Mouse (Mus musculus) thymus, postnatal 14 days (tissue): ENCODE measurements at regions not wholly inside any gene's neighbourhood (a gene's known extent, or its start where the extent isn't known, plus 50 kb on each side); places are given as distances from the start of the nearest gene placed in this dataset.

Experiments
- DNase-seq: peaks from one replicate; pipeline ENCODE4 v3.0.0; 2021

DNA sequence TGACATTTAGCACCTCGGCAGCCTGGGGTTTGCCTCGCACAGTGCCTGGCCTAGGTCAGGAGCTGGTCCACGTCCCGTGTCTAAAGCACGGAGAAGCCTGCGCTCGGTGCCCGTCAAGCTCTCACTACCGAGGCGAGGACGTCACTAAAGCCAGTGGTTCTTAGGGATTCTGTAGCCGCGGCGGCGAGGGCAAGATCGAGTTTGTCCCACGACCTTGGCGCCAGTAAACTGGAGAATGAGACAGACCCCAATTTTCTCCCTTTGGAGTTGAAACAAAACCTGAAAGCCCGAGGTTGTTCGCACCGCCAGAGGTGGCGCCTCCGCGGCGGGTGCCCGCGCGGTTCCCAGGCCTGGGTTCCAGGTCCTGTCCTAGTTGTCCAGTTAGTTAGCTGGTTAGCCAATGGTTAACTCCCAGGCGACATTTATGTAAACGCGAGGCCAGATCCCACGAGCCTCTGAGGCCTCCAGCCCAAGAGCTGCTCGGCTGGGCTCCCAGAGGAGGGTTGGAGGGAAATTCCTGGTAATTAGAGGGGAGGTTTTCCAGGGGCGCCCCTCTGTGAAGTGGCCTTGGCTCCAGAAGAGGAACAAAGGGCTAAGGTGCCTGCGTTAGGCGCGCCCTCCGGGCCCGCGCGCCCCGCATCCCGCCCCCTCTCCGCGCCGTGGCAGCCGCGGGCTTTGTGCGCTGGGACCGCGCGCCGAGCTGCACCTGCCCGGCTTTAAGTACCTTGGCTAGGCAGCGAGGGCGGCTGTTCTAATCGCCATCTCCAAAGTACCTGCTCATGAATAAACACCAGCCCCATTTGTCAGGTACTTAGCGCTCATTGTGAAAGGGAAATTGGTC lies 74.0 kb downstream of the Rhcg start:
- no peak for DNase-seq

DNA sequence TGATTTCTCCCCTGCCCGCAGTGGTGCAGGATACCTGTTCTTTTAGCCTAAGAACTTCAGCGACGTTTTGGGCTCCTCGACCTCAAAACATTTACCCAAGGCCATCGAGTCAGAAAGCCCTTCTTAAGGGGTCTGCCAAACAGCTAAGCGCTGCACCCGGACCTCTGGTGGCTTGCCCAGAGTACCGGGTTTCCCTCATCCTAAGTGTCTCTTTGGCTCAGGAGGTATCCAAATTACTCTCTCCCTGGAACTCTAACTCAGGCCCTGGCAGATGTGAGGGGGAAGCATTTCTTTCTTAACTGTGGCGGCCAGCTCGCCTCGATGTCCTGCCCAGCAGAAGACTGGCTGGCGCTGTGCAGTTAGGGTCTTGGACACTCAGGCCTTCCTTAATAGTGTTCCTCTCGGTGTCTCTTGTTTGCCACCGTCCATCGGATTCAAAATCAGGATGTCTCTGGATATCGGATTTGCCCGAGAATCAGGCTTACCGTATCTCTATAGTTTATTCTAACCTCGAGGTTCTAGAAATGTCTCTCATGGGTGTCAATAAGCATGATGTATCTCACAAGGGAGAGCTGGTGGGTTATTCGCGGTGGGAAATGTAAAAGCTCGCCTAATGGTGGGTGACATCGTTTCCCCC lies 75.0 kb downstream of the Rhcg start:
- DNase-seq, result no peak

DNA sequence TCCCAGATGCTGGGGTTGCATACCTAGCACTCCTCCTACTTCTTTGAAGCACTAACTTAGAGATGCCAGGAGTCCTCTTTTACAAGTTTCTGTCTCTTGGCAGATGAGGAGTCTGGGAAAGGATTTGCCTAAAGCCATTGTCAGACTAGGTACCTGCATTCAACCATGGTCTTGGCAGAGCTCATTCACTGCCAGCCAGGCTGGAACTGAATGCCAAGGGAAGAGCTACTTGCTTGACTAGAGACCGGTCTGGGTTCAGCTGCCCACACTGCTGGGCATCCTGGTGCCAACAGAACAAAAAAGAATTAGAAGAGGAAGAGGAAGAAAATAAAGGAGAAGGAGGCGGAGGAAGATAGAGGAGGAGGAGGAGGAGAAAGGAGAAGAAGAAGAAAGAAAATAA lies 74.1 kb upstream of the Polg start:
- DNase-seq, result no peak

DNA sequence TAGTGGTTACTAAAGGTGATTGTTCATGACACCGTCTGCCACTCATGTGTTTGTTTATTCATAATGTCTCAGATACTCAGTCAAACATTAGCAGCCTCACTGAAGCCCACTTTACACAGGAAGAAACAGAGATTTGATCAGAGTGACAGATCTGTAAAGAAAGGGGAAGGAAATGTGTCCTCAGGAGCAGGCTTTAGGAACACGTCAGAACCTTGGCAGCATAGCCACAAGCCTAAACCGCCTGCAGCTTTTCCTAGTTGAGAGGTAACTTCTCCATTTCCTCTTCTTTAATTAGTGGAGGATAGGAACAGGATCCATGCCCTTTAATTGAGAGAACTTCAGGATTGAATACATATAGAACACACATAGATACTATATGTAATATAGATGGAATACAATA lies 73.3 kb upstream of the Polg start:
- DNase-seq, result no peak

DNA sequence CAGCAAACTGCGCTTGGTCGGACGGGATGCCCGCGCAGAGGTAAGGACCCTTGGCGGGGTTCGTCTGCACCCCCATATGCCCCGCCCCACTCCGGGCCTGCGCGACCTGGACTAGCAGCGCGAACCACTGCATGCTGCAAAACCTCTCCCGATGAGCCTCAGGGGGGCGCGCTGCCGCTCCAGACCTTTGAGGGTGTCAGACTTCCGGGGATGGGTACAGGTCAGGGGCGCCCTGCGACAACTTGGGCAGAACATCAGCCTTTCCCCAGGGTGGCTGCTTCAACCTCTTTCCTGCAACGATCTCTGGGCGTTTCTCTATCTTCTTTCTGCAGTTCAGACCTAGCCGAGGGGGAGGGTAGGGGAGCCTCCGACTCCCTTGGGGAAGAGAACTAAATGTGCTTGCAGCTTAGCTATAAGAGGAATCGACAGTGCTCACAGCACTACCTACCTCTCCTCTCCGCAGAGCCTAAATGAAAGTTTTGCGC lies 70.0 kb upstream of the Polg start:
- peak; percentile 61 for DNase-seq

DNA sequence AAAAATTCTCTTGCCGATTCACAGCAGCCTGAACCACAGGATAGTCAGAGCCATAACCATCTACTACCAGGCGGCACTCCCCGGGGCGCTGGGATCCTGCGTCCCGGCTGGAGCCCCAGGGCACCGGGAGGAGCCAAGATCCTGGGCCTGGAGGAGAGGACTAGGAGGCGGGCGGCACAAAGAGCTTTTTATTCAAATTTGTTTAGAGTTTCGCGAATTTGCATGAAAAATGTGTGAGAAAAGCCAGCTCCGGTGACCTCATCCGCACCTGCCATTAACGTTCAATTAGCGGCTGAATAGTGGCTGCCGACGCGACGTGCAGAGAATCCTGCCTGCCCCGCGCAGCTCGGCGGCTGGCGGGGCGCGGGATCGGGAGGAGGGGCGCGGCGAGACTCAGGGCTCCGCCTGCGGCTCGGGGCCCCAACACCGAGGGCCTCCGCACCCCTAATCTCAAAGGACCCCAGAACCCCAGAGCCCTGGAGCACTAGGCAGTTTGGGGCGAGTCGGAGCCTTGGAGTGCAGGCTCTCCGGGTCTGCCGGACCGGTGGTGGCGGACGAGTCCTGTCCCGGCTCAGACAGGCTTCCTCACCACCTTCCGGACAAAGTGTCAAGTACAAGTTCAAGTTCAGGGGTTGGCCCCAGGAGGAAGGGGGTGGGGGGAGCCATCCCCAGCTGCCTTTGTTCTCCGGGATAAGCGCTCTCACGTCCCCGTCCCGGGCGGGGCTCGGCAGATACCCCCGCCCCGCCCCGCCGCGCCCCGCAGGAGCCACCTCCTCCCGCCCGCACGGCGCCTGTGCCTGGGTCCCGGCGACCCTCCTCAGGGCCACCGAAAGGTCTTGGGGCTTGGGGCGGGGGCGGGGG lies 69.3 kb upstream of the Polg start:
- peak; percentile 46 for DNase-seq

DNA sequence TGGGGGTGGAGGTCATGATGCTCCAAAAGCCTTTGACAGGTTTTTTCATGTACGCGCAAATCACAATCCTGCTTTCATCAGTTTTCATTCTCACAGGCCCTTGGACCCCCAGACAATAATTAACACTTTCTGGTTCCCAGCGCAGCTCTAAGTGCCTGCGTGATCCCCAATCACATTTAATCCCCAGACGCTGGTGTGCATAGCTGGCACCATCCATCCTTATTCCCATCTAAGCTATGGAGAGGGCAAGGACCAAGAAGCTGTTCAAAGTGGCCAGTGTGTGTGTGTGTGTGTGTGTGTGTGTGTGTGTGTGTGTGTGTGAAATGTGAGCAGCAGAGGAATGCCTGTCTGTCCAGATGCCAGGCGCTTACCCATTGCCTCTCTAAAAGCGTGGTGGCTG lies 68.7 kb upstream of the Polg start:
- DNase-seq, result no peak

DNA sequence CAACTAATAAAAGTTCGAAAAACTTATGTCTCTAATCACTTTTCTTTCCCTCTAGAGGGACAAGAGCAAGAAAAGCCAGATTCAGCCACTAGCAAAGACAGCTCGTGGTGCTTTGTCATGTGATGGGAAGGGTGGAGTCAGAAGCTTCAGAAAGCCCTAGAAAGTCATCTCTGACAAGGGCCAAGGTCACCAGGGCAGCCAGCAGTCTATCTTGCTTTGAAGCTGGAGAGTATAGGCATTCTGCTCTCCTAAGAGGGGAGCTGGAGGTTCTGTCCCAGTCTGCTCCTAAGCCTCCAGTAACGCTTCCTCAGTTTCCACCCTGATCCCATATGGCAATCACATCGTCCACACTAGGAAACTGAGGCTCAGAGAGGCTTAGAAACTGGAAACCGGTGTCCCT lies 68.2 kb upstream of the Polg start:
- DNase-seq, result no peak

DNA sequence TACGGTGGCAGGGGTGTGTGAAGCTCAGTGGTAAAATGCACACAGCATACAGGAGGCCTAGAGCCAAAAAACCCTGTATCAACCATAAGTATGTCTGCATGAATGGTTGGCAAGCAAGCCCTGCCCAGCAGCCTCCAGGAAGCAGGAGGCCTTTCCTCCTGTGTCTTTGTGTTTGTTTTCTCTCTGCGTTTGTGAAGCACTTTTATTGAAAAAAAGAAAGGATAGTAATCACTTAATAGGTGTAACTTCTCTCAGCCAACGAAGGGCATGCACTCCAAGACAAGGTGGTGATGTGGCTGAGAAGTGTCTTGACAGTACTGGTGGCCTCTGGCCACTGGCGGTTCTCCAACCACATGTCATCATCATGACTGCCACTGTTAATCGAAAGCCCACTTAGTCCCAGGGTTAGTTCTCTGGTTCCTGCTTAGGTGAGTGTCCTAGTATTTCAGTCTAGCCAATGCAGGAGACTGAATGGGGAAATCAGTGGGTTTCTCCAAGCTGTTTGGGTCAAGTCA lies 66.5 kb upstream of the Polg start:
- DNase-seq, result no peak

DNA sequence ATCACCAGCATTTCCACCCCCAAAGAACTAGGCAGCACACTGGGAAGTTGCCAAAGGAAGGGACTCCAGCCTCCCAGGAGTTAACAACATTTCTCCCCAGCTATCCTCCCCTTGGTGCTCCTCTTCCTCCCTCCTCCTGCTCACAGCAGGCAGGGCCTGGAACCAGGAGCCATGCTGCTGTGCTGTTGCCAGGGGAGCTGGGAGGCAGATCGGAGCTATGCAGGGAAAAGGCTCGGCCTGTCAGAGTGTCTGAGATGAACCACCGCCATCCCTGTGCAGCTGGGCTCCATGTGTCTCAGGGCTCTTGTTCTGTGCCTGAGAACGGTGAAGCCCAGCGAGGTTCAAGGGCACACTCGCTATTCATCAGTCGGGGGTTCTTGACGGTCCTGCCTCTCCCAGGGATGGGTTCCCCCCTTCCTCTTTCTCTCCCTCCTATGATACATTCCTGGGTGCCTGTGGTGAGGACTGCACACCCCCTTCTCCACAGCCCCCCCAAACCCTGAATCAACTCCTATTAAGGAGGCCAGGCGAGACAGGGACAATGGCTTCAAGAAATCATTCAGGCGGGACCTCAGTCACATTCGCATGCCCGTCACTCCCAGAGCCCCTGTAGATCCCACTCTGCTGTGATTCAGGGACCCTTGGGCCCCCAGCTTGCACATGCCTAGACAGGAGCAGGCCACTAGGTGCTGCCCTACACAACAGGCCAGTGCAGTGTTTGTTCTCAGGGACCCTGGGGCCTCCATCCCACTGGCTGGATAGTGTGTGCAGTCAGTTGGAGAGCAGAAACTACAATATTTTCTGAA lies 65.6 kb upstream of the Polg start:
- no peak for DNase-seq

DNA sequence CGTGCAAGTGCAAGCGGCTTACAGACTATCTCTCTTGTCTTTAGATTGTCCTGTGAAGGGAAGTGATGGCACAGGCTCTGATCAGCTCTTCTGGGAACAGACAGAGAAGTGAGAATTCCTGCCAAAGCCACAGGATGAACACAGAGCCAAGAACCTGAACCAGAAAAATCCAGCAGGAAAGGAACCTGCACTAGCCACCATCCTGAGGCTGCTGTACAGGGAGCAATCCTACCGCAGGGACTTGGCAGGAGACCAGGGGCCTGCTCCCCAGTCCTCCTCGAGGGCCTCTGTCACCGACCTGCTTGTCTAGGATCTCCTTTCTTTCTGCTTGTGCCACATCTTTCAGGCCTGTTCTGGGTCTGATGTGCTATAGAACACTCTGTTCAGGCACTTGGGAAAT lies 65.0 kb upstream of the Polg start:
- no peak for DNase-seq

DNA sequence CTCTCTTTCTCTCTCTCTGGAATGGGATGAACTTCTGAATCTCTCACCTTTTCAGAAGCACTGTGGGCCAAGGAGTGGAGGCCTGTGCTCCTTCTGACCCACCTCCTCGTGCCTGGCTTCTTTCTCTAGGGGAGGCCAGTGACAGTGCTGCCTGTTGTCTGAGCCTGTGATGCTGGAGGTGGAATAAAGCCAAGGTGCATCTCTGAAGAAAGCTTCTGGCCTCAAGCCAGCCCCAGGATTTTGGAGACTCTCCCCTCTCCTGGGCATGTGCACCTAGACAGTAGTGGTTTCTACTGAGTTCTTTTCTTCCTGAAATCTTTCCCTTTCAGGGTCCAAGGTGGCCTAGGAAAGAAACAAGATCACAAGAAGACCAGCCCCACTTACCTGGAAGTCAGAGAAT lies 63.3 kb upstream of the Polg start:
- no peak for DNase-seq

DNA sequence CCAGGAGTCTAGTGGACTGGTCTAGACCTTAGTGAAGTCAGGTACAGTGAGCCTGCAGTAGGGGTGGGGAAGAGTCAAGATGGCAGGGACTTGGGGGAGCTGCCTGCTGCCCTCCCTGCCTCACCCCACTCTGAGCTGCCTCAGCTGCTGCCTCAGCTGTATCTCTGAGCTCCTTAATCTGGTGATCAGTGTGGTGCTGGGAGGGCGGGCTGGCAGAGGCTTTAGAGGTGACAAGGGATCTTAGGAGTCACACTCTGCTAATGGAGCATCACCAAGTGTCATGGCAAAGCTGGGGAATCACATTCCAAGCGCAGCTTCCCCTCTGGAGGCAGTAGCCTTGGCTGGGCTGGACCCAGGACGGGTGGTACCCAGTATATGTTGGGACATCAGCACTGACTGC lies 61.8 kb upstream of the Polg start:
- DNase-seq, result no peak

DNA sequence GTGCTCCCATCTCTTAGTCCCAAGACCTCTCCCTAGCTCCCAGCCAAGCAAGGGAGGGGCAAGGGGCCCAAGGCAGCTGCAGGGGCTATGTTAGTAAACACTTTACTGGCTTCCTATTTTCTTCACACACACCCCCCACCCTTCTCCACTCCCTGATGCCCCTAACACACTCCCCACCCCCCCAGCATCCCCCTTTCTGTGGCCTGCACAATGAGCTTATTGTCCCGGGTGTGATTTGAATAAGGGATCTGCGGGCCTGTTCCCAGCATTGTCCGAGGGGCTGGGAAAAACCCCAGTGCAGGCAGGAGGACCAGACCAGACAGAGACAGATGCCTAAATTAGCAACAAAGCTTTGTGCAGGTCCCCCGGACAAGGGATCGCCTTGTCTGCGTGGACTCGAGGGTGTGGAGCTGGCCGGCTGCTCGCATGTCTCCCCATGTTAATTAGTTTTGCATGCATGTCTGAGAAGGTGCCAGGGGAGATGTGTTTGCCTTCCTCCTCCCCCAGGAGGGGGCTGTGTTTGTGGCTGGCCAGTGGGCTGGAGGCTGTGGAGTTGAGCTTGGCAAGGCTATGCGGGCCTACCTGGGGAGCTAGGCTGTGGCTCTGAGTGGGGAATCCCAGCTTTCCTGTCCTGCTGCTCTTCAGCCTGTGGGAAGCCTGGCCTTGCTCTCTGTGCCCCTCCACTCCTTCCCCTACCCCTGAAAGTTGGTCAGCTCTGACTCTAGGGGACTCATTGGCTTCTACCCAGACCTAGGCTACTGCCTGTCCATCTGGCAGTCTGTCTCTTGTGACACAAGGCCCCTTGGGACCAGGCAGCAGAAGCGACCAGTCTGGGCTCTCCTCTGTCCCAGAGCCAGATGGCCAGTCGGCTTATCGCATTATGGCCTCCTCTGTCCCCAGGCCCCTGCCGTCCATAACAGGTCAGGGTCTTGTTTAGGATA lies 59.8 kb upstream of the Polg start:
- no peak for DNase-seq

DNA sequence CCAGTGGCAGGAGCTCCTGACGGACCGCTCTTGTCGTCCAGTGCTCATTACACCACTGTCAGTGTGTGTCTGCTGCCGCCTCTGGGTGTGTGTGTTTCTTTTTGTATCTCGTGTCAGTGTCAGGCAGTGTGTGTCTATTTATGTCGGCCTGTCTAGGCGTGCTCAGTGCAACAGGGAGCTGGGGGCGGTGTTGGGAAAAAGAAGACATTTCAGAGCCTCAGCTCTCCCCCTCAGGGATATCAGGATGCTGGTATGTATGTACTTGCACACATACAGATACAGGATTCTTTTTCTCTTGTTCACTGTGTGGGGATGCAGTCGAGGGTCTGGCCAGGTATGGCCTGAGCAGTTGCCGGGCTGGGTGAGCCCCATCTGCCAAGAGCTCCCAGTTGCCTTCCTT lies 58.8 kb upstream of the Polg start:
- no peak for DNase-seq

DNA sequence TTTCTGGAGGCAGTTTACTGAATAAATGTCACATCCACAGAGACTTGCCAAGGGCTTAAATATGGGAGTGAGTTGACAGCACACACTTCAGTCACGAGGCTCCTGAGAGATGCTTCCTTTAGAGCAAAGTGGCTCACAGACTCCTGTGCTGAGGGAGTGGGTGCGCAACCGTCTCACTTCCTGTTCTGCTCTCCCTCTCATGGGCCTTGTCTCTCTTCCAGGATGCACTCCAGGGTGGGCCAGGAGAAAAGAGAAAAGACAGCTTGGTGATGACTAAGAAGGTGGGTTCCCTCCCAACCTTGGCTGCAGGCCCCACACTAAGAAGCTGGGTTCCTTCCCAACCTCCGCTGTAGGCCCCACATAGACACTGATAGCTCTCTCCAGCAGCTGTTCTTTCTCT lies 57.5 kb upstream of the Polg start:
- no peak for DNase-seq

DNA sequence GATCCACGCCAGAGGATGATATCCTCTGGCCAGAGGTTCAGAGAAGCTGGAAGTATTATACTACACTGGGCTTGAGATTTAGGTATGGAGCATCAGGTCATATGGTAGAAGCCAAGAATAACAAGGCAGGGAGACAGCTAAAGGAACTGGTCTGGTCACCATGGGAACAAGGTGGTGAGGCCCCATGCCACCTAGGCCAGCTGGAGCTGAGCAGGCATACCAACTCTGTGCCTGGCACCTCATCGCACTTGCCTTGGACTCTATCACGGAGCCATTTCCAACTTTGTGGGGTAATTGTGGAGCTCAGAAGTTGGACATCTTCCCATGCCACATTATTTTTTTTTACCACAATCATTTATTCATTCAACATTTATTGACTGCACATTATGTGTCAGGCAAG lies 55.9 kb upstream of the Polg start:
- no peak for DNase-seq

DNA sequence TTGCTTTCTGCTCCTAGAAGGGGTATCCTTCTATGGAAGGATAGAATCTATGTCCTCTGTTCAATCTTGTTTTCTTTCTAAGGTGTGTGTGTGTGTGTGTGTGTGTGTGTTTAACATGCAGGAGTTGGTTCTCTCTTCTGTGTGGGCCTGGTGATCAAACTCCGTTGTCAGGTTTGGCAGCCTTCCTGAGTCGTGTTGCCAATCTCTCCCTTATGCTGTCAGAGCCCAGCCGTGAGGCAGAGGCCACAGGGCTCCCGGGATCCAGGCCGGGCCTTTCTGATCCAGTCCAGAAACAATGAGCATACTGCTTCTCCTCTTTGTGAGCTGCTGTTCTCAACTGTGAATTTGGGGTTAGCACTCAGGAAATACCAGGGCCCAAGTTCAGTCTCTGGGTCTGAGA lies 55.1 kb upstream of the Polg start:
- no peak for DNase-seq

DNA sequence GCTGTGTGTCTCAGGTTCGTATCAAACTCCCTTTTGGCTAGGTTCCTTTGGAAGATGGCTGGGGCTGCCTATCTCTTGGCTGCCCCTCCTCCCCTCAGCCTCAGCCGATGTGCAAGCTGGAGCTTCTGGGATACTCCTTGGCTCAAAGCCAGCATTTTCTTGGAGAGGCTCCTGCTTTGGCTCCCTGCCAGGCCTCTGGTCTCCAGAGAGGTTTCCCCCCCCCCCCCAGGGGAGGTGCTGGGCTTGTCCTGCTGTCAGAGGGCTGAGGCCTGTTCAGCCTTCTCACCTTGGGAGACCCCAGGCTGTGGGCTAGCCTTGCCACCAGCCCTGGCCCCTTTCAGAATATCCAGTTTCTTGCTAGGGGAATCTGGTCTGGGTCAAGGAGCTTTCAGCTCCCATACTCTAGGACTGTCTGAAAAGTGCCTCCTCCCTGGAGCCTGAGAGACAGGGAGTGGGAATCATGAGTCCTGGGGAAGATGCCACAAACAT lies 54.1 kb upstream of the Polg start:
- DNase-seq, result no peak

DNA sequence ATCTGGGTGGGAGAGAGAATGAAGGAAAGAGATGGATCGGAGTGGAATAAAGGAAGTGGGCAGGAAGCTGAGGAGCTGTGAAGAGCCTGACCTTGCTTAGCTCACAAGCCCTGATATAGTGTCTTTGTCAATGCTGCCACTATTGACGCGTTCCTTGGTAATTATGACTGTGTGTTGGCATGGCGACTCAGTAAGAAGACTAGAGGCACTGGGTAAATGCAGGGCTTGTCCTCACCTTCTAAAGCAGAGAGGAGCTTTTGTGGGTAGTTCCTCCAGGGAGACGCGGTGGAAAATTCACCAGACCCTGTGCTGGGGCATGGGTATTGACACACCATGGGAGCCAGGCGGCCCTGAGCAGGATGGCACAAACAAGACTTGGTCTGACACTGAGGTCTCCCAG lies 52.8 kb upstream of the Polg start:
- no peak for DNase-seq
